Mouse (Mus musculus) naive thymus-derived CD4-positive, alpha-beta T cell, adult 2 months (primary cell): ENCODE measurements around the gene Mcam.

ENCODE experiments used
- DNase-seq: peaks from one replicate; pipeline ENCODE4 v3.0.0-alpha.2; 2011; ENCODE audit warnings: low read depth

Gene Mcam

DNA sequence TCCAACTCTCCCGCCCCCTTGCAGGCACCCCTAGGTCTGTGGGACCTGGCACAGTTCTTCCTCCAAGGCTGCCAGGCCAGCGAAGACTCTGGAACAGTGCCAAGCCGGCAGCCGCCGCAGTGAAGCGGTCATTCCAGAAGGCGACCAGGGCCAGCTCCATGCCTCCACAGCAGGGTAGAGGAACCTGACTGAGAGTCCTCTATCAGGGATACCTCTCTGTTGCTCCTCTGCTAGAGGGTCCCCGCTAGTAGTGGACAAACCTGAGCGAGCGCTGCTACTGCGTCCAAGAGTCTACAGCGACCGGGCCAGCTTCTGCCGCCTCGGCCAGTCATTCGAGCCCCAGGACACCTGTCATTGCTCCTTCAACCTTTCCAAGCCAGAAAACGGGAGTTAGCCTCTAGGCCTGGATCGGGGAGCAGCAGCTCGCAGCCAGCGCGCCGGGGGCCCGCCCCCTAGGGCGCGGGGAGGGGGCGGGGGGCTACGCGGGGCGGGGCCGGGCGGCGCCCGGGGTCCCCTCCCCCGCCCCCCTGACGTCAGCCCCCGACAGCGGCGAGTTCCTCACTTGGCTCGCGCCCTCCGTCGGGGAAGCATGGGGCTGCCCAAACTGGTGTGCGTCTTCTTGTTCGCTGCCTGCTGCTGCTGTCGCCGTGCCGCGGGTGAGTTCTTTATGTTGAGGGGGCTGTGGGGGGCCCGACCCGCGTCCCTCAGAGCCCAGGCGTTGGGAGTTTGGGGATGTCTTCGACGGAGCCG lies at the start of gene Mcam:
Gene Mcam (plus strand): TSS at position 369 of the 750 bp plus-strand sequence.
- DNase-seq = no peak

DNA sequence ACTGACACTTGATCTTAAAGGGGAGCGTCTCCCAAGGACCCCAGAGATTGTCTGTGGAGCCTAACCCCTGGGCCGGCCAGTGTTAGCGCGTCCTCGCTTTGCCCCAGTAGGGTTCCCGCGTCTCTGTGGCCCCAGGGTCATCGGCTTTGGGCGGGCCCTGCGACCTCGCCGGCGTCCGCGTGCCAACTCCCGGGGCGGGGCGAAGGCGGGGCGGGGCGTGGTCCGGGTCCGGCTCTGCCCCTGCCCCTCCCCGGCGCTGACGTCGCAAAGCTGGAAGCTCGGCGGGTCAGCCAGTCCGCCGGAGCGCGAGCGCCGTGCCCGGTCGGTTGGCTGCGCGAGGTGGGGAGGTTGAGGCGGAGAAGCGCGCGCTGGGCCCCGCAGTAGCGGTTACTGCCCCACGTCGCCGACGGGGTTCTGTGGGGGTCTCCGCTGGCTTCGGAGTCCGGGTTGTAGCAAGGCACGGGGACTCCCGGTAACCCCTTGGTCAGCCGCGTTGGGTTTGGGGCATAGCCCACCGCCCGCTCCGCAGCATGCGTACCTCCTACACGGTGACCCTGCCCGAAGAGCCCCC lies 49.5 kb upstream of the Mcam start:
- DNase-seq = peak; percentile 63

DNA sequence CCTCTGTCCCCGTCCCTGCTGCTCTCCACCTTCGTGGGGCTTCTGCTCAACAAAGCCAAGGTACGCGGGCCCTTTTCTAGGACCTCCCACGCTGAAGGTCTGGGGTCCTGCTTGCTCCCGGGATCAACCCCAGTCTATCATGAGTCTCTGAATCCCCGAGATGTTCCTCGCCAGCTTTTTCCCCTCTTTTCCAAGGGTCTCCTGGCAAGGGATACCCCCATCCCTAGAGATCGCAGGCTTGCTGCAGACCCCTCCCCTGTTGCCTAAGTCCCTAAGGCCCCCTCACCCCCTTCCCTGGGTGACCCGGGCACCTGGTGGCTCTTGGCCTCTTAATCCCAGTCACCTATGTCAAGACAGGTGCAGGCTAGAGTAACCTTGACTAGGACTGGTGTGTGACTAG lies 49.0 kb upstream of the Mcam start:
- no peak for DNase-seq

DNA sequence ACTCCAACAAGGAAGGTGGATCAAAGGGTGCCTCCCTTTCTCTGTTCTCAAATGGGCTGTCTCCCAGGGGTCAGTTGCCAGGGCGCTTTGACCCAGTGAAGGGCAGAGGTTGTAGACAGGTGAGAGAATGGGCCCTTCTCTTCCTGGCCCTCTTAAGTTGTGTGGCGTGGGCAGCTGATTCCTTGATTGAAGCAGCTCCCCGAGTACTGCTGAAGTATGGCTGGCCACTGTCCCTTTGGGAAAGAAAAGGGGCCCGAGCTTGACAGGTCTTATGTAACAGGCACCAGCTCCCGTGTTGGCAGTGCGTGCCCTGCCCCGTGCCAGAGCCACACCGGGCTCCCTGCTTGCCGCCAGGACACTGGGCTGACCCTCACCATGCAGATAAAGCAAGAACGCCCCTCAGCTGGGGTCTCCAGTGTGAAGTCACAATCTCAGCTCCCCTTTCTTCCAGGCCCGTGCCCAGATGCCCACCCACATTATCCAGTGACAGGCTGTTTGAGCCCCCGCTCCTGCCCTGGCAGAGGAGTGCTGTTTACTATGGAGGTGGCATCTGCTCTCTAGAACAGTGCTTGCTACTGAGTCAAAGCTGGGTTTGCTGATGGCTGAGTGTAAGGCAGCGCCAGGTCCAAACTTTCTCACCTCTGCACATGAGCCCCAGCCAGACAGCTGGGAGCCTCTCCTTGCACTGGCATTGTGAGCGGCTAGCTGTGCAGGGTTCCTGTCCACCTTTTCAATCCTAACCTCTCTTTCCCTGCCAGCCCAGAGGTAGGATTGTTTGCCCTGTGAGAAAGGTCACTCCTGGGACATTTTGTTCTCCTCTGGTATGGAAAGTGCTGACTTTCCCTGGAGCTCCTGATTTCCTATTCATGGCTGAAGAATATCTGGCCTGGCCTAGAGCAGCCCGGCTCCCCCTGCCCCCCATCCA lies 48.3 kb upstream of the Mcam start:
- no peak for DNase-seq

DNA sequence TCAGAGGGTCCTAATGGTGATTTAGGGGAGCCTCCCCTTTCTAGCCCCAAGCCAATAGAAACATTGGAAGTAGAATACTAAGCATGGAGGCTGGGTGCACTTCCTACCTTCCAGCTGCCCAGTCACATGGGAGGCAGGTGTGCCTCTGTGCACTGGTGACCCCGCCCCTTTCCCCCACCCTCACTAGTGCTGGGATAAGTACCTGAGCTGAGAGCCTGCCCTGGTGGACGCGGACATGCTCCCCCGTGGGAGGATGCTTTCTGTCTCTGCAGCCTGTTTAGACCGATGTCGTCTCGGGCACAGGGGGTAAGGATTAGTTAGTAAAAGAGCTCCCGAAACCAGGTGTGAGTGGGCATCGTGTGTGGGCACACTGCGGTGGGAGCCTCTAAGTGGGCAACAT lies 47.3 kb upstream of the Mcam start:
- no peak for DNase-seq

DNA sequence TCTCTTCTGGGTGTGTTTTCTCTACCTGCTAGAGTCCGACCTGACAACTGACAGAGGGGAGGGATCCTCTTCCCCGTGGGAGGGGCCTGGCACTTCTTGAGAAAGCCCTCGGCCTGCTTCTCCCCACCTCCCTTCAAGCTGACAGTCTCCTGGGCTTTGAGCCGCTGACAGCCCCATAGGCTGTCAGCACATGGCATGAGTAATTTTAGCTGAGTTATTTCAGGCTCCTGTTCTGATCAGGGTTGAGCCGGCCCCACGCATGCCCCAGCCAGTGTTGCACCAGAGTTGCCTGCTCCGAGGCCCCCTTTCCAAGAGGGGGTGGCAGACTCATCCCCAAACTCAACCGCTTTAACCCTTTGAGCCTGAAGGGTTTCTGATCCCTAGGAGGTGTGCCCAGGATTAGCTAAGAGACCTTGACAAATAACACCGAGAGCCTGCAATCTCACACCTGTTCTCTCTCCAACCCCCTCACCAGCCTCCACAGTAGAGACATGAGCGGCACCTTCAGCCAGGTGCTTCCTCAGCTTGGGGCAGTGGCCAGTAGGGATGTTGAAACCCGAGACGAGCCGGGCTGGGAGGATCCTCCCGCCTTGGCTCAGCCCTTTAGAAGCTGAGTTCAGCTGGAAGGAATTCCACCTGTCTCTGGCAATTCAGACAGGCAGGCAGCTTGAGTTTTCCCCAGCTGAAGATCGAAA lies 46.4 kb upstream of the Mcam start:
- no peak for DNase-seq

DNA sequence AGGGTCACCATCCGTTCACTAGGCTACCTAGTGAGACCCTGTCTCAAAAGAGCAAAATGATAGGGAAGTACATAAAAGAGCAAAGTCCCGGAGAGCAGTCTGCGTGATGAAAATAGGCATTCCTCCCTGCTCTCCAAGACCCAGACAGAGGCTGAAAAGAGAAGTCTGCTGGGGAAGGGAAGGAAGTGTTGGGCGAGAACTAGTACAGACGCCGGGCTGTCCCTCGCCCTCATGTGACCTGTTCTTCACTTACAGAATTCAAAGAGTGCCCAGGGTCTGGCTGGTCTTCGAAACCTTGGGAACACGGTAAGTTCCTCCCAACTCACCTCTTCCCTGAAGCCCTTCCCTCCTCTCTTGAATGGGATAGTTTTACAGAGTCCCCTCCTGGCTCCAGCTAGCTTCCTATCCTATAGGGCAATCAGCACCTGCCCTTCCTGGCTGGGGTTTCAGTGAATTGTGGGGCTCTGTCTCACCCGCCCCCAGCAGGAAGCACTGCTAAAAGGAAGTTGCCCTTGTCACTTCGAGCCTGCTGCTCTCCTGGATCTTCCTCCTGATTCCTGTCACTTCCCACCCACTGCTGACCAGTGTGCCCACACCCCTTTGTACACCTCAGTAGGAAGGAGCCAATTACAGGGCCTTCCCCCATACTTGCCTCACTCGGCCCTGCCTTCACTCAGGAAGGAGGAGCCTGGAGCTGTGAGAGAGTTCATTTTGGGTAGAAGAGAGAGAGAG lies 45.2 kb upstream of the Mcam start:
- DNase-seq = peak; percentile 43

DNA sequence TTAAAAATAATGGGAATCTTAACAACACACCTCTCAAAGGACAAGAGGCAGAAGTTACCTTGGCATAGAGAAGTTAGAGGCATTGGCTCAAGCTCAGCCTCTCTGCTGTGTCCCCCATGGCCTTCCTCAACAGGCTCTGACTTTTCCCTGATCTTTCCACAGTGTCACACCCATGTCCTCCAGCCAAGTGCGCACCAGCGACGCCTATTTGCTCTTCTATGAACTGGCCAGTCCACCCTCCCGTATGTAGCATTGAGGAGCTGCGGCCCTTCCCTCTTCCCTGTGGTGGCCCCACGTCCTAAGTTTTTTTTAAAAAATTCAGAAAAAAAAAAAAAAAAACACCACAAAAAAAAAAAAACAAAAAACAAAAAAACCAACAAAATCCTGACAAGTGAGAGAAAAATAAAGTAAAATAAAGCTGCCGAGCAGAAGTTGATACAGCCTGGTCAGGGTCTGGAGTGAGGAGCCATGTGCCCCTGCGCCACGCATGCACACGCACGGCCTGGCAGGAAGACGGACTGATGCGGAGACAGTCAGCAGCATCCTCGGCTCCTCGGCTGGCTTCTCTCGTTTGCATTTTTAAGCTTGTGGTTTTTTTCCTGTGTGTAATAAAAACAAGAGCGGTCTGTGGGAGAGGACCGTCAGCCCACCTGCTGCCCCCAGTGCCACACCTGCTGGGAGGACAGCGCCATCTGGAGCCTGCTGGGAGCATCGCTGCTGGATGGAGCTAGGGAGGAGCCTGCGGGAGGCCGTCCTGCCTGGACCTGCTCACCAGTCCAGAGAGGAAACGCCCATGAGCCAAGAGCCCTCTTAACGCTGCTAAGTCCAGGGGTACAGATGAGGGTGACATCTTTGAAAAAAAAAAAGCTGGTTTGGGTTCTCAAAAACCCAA lies 40.4 kb upstream of the Mcam start:
- peak; percentile 73 for DNase-seq

DNA sequence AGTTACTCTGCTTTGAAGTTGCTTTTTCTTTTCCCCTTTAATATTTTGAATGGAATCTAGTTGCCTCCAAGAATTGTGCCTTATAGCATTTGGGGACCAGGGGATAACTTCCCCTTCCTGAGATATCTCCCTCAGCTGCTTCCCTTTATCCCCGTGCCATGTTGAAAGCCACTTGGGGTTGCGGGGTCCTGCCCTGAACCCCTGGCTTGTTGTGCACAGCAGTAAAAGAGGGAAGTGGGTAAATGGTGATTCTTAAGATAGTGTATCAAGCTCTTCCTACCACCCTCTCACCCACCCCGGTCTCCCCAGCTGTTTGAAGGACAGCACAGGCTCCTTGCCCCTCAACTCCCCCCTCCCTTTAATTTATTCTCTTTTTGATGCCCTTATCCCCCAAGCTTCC lies 39.5 kb upstream of the Mcam start:
- DNase-seq = no peak

DNA sequence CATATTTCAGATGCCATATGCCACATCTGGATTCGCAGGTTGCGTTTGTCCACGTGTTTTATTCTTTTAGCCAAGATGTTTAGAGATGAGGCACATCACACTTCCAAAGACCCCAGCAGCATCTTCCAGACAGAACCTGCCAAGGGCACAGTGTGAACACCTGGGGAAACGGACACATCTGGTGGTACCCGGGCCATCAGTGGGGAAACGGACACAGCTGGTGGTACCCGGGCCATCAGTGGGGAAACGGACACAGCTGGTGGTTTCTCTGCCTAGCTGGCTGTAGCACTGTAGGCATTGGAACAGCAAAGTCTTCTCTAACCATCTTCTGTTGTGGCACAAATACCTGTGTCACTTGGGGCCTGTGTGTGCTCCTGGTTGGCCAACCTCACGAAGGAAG lies 38.5 kb upstream of the Mcam start:
- no peak for DNase-seq

DNA sequence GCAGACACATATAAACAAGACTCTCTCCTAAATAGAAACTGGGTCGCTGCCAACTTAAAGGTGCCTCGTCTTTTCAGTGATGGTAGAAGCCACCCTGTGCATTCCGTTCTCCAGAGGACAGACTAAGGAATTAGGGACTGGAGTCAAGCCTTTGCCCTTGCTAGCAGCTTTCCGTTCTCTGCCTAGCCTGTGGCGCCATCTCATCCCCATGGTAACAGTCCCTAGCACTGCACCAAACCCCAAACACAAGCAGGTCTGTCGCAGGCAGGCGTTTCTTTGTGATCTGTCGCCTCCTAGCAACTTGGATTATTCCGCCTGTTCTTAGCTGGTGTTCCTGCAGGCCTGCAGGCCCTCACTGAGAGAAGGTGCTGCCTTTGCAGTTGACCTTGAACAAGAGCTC lies 37.7 kb upstream of the Mcam start:
- no peak for DNase-seq

DNA sequence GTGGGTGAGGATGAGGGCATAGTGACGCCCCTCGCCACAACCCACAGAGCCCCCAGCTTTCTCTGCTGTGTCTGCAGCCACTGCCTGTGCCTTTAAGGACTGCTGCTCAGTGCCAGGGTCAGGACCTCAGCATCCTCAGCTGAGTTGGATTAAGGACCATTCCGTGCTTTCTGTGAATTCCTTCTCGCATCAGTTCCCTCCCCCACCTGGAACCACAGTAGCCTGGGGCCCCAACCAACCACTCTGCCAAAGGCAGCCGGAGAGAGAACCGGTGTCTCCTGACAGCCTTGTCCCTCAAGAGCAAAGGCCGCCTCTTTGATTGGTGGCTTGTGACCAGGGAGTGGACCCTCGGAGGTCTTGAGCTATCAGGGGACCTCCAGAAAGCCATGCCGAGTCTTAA lies 32.8 kb upstream of the Mcam start, which contains the start of gene Mfrp:
Gene Mfrp (plus strand): TSS at position 240 of the 400 bp plus-strand sequence.
- DNase-seq = no peak

DNA sequence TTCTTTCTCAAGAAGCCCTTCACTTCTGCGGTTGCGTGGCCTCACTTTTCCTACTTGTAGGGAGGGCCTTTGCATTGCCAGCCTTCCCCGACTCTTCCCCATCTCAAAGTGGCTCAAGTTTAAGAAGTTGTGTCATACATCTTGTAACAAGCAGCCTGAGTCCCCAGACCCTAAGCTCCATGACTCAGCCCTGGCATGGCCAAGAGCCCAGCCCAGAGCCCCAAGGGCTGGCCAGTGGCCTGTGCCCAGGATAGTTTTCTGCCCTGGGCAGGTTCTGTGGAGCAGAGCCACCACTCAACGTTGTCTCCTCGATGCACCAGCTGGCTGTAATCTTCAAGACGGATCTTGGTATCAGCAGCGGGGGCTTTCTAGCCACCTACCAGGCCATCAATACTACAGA lies 29.4 kb upstream of the Mcam start:
- no peak for DNase-seq

DNA sequence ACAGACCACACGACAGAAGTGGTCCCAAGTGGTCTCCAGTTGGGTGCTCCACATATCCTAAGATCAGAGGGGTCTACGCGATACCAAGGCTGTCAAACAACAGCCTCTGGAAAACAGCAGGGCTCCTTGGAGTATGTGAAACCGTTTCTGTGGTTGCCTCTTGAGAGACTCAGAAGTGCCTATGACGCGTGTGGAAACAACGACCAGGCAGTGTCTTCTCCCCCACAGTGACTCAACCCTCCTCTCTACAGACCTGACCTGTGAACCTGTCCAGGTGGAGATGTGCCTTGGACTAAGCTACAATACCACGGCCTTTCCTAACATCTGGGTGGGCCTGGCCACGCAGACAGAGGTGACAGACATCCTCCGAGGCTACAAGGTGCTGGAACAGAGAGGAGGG lies 28.5 kb upstream of the Mcam start:
- DNase-seq = no peak

DNA sequence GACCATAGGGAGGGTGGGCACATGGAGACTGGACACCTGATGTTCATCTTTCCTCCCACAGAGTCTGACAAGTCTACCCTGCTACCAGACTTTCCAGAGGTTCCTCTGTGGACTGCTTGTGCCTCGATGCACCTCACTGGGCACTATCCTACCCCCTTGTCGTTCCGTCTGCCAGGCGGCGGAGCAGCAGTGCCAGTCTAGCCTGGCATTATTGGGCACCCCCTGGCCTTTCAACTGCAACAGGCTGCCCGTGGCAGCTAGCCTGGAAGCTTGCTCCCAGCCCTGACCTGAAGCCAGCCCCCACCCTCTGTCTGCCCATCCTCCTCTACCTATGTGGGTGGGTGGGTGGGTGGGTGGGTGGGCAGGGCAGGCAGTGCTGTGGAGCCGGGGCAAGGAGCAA lies 28.1 kb upstream of the Mcam start:
- no peak for DNase-seq

DNA sequence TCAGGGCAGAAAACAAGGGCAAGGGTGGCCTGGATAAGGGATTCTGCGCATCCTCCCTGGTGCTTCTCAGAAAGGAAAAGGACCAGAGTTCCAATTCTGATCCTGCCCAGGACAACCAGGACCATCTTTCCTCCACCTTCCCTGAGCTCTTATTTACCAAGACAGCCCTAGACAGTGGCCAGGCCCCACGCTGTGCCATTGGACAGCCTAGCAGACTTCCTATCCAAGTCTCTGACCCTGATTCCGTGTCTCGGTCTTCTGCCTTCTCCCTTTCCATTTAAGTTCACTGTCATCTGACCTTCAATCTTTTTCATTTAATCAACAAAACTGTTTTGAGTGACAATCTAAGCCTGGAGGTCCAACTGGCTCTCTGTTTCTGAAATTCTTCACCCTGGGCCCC lies 27.7 kb upstream of the Mcam start:
- DNase-seq = no peak

DNA sequence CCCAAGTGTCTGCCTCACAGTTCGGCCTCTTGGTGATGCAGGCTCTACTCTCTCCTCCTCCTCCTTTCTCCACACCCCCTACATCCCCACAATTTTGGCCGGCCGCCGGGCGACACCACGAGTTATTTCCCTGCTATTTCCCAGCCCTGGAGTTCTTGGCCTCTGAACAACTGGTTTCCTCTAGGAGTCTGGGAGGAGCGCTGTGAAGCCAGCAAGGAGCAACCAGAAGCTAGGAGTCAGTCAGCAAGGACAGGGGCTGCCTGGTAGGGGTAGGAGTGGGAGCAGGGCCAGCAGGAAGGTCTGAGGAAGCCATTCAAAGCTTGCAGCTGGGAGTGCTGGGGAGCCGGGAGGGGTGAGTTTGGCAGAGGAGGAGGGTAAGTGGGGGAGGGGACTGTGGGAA lies 27.2 kb upstream of the Mcam start, which contains the start of gene C1qtnf5:
Gene C1qtnf5 (plus strand): TSS at position 136 of the 400 bp plus-strand sequence.
- no peak for DNase-seq

DNA sequence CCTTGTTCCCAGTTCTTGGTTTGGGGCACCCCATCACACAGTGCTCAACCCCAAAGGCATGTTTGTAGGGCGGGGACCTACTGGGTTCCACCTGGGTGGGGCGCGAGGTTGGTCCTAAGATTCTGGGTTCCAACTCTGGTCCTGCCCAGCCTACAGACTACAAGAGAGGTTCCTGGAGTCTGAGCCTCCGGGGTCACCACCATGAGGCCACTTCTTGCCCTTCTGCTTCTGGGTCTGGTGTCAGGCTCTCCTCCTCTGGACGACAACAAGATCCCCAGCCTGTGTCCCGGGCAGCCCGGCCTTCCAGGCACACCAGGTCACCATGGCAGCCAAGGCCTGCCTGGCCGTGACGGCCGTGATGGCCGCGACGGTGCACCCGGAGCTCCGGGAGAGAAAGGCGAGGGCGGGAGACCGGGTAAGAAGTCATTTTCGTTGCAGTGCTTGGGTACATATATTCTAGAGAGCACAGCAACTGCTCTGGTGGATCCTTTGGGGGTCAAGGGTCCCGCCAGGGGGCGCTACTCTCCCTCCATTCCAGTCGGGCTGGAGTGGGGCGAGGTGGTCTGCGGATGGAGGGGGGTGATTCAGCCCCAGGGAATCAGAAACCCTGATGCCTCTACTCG lies 26.6 kb upstream of the Mcam start:
- DNase-seq = no peak

DNA sequence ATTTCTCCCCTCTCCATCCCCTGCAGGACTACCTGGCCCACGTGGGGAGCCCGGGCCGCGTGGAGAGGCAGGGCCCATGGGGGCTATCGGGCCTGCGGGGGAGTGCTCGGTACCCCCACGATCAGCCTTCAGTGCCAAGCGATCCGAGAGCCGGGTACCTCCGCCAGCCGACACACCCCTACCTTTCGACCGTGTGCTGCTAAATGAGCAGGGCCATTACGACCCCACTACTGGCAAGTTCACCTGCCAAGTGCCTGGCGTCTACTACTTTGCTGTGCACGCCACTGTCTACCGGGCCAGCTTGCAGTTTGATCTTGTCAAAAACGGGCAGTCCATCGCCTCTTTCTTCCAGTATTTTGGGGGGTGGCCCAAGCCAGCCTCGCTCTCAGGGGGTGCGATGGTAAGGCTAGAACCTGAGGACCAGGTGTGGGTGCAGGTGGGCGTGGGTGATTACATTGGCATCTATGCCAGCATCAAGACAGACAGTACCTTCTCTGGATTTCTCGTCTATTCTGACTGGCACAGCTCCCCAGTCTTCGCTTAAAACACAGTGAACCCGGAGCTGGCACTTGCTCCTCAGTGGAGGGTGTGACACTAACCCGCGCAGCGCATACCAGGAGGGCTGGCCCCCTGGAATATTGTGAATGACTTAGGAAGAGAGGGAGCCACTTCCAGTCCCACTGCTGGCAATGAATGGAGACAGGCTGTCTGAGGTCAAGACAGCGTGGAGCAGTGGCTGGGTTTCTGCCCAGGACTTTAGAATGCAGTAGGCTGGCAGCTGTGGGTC lies 25.8 kb upstream of the Mcam start:
- no peak for DNase-seq
